Mouse (Mus musculus) megakaryocyte-erythroid progenitor cell, adult 5-6 weeks (primary cell): ENCODE results near the gene Olfr835. TPM values are rescaled to one million over a fixed set of nuclear protein-coding genes. Genes with fewer than 3 reads are reported as not detected.

Experiments
- ATAC-seq: replicated peaks from 2 replicates; pipeline ENCODE4 v1.8.0; 2016; ENCODE audit warnings: mild to moderate bottlenecking, inconsistent platforms; ENCODE audit not compliant: severe bottlenecking, poor library complexity, low FRiP score, low TSS enrichment
- total RNA-seq, 2 experiments: library from RNA; stranded (forward) in 1 of 2; stranded (reverse) in 1 of 2; fragments of 200-1000, 215-1000 nt in 1 of 2; fragments of >200 nt in 1 of 2; fragmentation: Nextera tagmentation in 1 of 2; gene quantifications; 2 replicates each; pipeline ENCODE4 v1.2.3; 2014 to 2017

The Olfr835 gene
- total RNA-seq (2014; fragmentation: Nextera tagmentation), result not detected in 2 replicates
- not detected in 2 replicates for total RNA-seq (2017)

- ATAC-seq, result no peak
These were observed at the start of gene Olfr835 for GRCm38 (mm10) chr9:19032435-19032834. TSS of gene Olfr835 (plus strand) at chr9:19032735.

GRCm38 (mm10) chr9:18987690-18988089, 44.8 kb upstream of the Olfr835 start, which contains the start of gene Olfr834:
TSS of gene Olfr834 (plus strand) at chr9:18987990.
- ATAC-seq, result no peak

DNA sequence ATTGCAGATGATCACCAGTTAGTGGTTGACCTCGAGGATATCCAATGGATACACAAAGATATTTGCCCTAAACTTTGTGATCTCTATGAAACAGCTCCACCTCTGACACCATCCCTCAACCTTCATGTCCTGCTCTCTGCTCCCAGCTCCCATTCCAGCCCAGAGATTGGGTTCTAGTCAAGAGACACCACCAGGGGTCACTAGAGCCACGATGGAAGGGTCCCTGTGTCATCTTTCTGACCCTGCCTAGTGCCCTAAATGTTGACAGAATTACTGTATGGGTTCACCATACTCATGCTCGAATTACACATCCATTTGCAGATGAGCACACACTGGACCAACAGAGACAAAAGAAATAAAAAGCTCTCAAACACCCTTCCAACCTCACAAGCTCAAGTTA, 52.5 kb downstream of the Olfr835 start:
- no peak for ATAC-seq

Other genes with a start within 250 kb of the Olfr835 start
- not detected in 2 replicates for gene Olfr828, start 213.2 kb upstream of the Olfr835 start, total RNA-seq (2014; fragmentation: Nextera tagmentation)
- gene Olfr828, start 213.2 kb upstream of the Olfr835 start, total RNA-seq (2017), result not detected in 2 replicates
- not detected in 2 replicates for gene Olfr829, start 177.8 kb upstream of the Olfr835 start, total RNA-seq (2014; fragmentation: Nextera tagmentation)
- not detected in 2 replicates for gene Olfr829, start 177.8 kb upstream of the Olfr835 start, total RNA-seq (2017)
- not detected in 2 replicates for gene Olfr830, start 158.0 kb upstream of the Olfr835 start, total RNA-seq (2014; fragmentation: Nextera tagmentation)
- gene Olfr830, start 158.0 kb upstream of the Olfr835 start, total RNA-seq (2017), result not detected in 2 replicates
- not detected in 2 replicates for gene Olfr832, start 95.6 kb upstream of the Olfr835 start, total RNA-seq (2014; fragmentation: Nextera tagmentation)
- not detected in 2 replicates for gene Olfr832, start 95.6 kb upstream of the Olfr835 start, total RNA-seq (2017)
- not detected in 2 replicates for gene Olfr834, start 44.7 kb upstream of the Olfr835 start, total RNA-seq (2014; fragmentation: Nextera tagmentation)
- not detected in 2 replicates for gene Olfr834, start 44.7 kb upstream of the Olfr835 start, total RNA-seq (2017)
- gene Olfr836, start 87.6 kb downstream of the Olfr835 start, total RNA-seq (2014; fragmentation: Nextera tagmentation), result not detected in 2 replicates
- gene Olfr836, start 87.6 kb downstream of the Olfr835 start, total RNA-seq (2017), result not detected in 2 replicates
- not detected in 2 replicates for gene Olfr837, start 103.6 kb downstream of the Olfr835 start, total RNA-seq (2014; fragmentation: Nextera tagmentation)
- not detected in 2 replicates for gene Olfr837, start 103.6 kb downstream of the Olfr835 start, total RNA-seq (2017)
- gene Olfr839-ps1, start 144.6 kb downstream of the Olfr835 start, total RNA-seq (2014; fragmentation: Nextera tagmentation), result not detected in 2 replicates
- not detected in 2 replicates for gene Olfr839-ps1, start 144.6 kb downstream of the Olfr835 start, total RNA-seq (2017)
- not detected in 2 replicates for gene Olfr843, start 219.3 kb downstream of the Olfr835 start, total RNA-seq (2014; fragmentation: Nextera tagmentation)
- gene Olfr843, start 219.3 kb downstream of the Olfr835 start, total RNA-seq (2017), result not detected in 2 replicates